Mouse (Mus musculus) c-Kit-positive CD71-positive TER-119-positive erythroid progenitor cells, embryonic 14.5 days (primary cell): ENCODE results near the gene Tnnt2.

Source experiments
- DNase-seq: peaks from one replicate; pipeline ENCODE4 v3.0.0-alpha.2; 2013; ENCODE audit warnings: low spot score

Tnnt2 gene

GRCm38 (mm10) chr1:135818481-135819086, 17.6 kb upstream of the Tnnt2 start, which contains the start of gene Lad1:
Lad1 (plus strand) TSS chr1:135818598.
- no peak for DNase-seq

- no peak for DNase-seq
These were observed 16.1 kb upstream of the Tnnt2 start for GRCm38 (mm10) chr1:135820071-135820470.

DNA sequence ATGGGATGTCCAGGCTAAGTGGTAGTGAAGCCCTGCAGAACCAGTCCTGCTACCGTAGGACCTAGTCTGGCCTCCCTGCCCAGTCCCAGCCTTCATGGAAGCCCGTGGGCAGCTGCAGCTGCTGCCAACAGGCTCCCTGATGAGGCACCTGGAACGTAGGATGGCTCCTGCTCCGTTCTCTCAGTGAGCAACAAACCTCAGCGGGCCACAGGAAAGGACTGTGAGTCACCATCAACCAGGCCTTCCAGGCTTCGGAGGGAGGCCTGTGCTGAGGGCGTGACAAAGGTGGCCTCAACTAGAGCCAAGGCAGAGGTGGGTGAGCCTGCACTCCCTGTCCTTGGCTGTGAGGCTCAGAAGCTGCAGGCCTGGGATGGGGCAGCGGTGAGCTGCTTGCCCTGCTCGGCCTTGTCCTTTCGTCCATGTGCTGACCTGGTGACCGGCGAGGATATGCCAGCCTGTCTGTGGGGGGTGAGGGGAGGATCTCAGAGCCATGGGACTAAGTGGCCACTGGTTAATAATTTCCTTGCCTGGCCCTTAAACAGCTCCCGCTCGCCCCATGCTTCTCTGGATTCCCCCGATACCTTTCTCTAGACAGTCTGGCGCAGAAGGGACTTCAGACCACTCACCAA, 15.3 kb upstream of the Tnnt2 start:
- DNase-seq, result no peak

DNA sequence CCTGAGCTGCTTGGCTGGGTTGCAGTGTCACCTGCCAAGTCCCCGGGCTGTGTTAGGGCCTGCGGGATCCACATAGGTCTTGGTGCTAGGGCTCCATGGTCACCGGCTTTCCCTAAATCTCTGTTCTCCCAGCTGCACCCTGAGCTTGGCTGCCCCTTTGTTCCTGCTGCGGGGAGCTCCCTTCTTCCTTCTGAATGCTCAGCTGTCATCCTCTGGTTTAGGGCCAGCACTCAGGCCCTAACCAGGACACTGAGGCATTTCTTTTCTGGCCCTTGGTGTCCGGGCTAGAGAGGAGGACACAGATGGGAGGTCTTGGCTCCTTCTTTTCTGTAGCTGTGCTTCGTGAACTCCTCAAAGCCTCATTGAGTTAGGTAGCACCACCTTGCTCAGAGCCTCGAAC, 14.4 kb upstream of the Tnnt2 start:
- DNase-seq, result no peak

DNA sequence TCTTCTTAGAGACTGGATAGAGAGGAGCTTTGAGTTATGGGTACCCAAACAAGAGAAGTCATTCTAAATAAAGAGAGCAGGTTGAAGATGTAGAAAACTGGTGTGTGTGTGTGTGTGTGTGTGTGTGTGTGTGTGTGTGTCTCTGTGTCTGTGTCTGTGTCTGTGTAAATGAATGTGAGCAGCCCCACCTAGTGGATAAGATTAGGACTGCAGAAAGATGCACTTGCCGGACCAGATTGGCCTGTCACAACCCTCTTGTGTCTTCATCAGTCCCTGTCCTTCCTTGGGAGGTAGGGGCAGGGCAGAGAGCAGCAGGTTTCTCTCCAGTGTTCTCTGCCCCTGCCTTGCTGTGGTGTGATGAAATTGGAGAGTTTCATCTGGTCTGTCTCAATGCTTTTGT, 7.2 kb upstream of the Tnnt2 start:
- DNase-seq, result peak; percentile 53

DNA sequence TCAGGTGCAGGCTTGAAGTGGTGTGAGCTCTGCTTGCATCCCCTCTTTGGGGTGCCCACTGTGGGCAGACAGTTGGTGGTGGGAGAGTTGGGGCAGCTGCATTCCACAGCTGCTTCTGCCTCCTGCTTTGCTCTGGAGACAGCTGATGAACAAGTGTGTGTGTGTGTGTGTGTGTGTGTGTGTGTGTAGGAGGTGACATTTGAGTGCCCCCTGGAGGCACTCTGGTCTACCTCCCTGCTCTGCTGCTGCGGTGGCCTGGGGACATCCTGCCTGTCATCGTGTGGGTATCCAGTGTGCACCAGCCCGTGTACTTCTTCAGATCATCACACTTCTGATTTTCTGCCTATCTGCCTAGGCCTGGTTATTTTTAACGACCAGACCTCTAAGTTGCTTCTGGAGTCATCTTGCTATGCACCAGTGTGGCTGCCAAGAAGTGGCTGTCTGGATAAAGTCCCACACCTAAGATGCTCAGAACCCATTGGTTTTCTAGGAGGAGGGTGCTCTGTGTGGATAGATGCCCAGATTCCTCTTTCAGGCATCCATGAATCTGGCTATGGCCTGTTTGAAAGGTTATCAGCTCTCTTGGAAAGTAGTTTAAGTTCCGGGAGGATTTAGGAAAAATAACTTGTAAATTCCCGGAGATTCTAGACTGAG, 1.8 kb upstream of the Tnnt2 start:
- no peak for DNase-seq

GRCm38 (mm10) chr1:135834983-135835382, 1.2 kb upstream of the Tnnt2 start:
- no peak for DNase-seq

DNA sequence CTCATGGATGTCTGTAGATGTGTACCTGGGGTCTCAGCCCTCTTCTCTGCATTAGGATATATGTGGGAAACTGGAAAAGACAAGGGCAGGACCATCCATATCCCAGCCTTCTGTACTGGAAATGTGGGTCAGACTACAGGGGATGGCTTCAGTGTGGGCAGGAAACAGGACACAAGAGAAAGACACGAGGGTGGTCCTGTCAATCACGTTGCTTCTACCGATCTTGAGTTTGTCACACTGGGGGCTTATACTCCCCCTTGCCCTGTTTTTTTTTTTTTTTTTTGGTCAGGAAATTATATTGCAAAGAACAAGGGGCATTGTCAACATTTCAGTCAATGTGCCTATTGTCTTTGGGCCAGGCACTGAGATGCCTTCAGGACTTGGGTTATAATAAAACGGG, 2.5 kb downstream of the Tnnt2 start:
- no peak for DNase-seq

GRCm38 (mm10) chr1:135839065-135839464, 2.9 kb downstream of the Tnnt2 start:
- no peak for DNase-seq

DNA sequence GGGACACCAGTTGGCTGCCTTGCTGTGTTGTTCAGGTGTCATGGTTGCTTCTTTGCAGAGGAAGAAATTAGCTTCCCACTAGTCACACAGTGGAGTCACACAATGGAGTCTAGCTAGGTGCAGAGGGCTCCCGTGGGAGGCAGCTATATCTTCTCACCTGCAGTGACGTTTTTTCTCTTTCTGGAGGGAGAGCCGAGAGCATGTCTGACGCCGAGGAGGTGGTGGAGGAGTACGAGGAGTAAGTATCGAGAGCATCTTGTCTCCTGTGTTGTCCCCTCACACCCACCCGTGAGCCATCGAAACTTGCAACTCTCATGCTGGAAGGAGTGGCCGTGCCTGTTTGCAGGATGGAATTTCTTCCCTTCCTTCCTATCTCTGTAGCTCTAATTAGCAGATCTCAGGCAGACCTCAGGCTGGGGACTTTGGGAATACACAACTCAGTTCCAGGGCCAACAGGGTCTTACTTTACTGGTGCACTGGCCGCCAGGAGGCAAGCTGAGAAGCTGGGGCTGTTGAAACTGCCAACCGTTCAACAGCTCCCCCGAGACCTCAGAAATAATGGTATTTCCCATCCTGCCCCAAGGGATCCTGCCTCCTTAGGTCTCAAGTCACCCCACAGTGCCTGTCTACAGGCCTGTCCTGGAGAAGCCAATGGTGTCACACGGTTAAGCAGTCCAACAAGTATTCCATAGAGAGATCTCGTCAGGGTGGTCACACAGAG, 4.7 kb downstream of the Tnnt2 start:
- no peak for DNase-seq

- DNase-seq, result no peak
These were observed 7.5 kb downstream of the Tnnt2 start for GRCm38 (mm10) chr1:135843519-135844262.

DNA sequence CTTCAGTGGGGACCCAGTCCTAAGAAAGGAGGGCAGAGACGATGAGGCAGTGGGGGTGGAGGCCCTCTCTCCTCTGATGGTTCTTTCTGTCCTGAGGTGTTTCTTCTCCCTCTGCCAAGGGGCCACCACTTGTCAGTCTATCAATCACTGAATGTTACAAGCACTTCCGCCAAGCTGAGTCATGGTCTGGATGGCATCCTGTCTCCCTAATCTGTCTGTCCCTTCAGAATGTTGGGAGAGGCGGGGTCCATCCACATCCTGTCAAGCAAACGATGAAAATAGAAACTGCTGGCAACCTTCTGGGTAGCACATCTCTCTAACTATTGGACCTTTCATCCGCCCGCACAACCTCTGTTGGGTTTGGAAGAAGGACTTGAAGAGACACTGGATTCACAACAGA, 8.3 kb downstream of the Tnnt2 start:
- no peak for DNase-seq

GRCm38 (mm10) chr1:135846632-135847031, 10.5 kb downstream of the Tnnt2 start:
- no peak for DNase-seq

DNA sequence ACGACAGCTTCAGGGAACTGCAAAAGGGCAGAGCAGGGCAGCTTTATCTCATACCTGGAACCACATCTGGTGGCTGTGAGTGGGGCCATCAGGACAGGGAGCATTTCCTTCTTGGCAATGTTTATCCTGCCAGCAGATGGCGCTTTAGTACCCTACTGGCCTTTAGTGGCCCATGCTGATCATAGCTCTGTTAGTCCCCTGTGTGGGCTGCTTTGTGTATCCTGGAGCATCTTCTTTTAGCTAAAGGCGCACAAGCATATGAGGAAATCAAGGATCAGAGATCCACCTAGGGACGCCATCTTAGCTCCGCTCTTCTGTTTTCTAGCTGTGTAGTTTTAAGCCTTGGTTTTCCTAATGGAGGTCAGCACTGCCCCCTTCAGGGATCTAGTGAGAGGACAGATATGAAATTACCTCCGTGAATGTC, 11.0 kb downstream of the Tnnt2 start:
- DNase-seq, result peak; percentile 74

DNA sequence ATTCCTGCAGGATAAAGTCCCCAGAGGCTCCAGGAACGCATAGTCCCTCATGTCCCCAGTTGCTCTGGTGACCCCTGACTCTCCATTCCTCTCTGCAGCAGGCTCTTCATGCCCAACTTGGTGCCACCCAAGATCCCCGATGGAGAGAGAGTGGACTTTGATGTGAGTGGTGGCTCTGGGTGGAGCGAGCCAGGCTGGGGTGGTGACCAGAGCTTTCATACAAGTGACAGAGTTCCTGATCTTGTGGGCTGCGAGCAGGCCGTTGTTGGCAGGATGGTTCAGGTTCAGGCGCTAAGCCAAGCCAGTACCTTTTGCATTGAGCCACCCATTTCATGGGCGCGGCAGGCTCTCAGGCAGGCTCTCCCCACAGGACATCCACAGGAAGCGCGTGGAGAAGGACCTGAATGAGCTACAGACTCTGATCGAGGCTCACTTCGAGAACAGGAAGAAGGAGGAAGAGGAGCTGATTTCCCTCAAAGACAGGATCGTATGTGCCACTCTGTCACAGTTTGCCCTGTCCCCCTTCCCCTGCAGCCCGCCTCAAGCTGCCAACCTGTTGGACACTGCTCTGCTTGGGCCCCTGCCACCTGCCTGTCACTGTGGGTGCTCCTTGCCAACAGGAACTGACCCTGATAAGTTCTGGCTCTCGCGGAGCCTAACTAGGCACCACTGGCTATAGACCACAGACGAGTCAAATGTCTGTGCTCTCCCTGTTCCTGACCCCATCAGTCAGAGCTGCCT, 11.6 kb downstream of the Tnnt2 start:
- DNase-seq, result no peak

GRCm38 (mm10) chr1:135850722-135851512, 14.8 kb downstream of the Tnnt2 start:
- DNase-seq, result peak; percentile 23

DNA sequence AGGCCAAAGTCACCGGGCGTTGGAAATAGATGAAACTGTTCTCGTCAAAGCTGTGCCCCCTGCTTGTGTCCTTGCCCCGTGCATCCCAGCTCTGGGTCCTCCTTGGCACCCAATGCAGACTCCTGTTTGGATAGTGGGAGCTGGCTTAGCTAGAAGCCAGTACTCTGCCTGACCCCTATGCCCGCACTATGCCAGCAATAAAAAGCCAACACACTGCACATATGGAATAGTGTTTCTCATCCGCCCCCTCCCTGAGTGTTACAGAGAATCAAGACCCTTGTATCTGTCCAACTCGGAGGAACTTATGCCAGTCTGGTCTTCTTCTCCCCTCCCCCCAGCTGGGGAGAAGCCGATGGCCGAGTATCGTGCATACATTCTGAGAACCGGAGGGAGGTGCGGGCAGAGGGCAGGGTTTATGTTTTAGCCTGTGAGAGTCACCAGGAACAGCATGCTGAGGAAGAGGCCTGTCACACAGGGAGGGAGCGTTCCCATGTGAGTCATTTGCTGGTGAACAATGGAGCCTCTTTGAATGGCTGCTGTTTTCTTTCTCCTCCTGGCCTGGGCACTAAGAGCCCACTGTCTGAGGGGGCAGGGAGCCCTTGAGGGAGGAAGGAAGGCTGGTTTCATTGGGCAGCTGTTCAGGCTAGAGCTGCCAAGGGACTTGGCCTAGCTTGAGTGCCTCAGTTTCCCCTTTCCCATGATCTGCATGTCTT, 16.0 kb downstream of the Tnnt2 start:
- no peak for DNase-seq

DNA sequence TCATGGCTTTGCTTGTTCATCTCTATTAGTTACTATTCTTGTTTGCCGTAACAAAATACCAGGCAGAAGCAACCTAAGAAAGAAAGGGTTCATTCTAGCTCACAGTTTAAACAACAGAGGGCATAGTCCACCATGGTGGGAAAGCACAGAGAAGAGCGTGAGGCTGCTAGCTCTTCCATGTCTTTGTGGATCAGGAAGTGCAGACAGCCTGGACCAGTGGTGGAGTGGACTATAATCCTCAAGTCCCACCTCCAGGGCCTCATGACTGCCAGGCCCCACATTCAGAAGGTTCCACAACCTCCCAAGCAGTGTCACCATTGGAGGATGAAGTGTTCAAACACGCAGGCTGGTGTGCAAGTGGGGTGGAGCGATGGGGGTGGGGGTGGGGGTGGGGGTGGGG, 17.0 kb downstream of the Tnnt2 start:
- DNase-seq, result no peak

- no peak for DNase-seq
These were observed 18.6 kb downstream of the Tnnt2 start for GRCm38 (mm10) chr1:135854591-135855343.
